Mouse (Mus musculus) A20 (cell line): ENCODE data around the gene Btg2.

Experiments
- DNase-seq: peaks from one replicate; pipeline ENCODE4 v3.0.0-alpha.2; 2011; ENCODE audit warnings: low read depth, low spot score

Gene Btg2

GRCm38 (mm10) chr1:134097956-134098725 lies 19.2 kb upstream of the Btg2 start:
- DNase-seq, result no peak

DNA sequence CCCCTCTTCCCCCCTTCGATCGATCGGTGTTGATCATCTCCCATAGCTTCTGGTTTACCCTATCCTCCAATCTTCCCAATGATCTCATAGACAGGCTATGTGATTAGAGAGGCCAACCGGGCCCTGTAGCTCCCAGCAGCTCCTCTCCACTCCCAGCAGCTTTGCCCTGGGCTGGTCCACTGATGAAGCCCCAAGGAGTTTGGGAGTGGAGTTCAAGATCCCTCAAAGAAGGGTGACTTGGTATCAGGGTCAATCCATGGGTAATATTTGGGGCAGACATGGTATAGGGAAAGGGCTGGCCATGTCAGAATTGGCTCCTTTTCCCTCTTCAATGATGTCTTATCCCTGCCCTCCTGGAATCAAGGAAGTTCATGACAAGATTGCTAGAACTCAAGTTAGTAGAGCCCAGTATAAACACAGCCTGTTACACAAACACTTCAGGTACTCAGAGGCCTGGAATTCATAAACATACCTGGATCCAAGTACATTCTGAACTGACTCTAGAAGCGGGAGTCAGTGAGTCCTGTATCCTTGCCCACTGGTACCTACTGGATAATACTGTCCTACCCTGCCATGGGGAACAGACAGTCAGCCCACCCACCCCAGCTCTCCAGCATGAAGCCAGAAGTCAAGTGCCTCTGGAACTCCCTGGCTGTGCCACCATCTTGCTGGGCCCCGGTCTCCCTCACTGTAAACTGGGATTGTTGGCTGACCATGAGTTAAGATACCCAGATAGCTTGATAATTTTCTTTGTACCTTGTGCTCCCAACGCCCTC lies 18.3 kb upstream of the Btg2 start:
- no peak for DNase-seq

DNA sequence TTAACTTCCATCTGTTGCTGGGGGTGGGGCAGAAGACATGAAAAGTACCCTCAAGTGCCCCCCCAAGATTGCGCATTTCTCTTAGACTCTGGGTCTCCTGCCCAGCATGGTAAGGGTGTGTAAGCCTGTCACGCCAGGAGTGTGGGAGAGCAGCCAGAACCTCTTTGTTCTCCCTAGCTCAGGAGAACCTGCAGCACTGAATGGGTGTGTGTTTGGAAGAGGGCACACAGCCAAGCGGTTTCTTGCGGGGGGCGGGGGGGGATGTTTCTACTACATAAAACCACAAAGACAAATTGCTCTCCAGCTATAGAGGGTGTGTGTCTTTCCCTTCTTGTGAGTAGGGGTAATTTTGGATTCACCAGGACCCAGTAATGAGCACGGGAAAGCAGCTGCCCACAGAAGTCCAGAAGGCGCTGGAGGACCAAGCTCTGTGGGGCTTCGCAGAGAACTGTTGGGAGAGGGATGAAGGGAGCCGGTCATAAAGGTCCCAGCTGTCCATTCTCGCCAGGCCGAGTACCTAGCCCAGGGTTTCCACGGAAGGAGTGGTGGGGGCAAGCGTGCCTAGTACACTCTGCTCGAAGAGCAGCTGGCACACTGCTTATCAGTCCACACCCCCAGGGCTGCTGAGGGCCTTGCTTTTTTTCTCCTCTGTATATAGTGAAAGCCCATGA lies 17.5 kb upstream of the Btg2 start:
- no peak for DNase-seq

GRCm38 (mm10) chr1:134095721-134096120 lies 16.8 kb upstream of the Btg2 start:
- DNase-seq, result no peak

DNA sequence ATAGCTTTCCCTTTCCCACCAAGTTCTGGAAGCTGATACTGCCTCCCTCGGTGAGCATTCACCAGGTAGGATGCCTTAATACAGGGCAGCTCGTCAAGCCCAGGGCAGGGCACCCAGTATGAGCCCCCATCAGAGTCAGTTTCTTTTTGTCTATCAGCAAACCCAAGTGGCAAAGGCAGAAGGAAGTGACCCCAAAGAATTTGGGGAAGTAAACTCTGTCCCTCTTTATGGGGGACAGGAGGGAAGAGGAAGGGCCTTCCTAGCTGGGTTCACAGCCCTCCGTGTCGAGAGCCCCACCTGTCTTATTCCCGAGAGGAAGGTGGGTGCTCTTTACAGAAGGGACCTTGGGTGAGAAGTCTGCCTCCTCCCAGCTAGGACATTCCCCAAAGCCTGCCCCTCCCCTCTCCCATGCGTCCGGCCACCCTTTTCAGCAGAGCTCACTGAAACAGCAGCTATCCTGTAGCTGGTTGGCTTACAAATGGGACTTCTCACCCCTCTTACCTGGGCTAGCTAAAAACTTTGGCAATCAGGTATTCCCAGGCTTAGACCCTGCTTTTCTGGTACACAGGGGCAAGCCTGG lies 16.2 kb upstream of the Btg2 start:
- peak; percentile 74 for DNase-seq

GRCm38 (mm10) chr1:134093771-134094526 lies 15.0 kb upstream of the Btg2 start:
- peak; percentile 85 for DNase-seq

- peak; percentile 95 for DNase-seq
These were observed 14.2 kb upstream of the Btg2 start for GRCm38 (mm10) chr1:134092852-134093770.

GRCm38 (mm10) chr1:134092368-134092767 lies 13.4 kb upstream of the Btg2 start:
- no peak for DNase-seq

- DNase-seq, result no peak
These were observed 12.9 kb upstream of the Btg2 start for GRCm38 (mm10) chr1:134091851-134092250.

- DNase-seq, result no peak
These were observed 10.2 kb upstream of the Btg2 start for GRCm38 (mm10) chr1:134089074-134089473.

- no peak for DNase-seq
These were observed 8.0 kb upstream of the Btg2 start for GRCm38 (mm10) chr1:134086811-134087398.

GRCm38 (mm10) chr1:134086017-134086416 lies 7.1 kb upstream of the Btg2 start:
- no peak for DNase-seq

DNA sequence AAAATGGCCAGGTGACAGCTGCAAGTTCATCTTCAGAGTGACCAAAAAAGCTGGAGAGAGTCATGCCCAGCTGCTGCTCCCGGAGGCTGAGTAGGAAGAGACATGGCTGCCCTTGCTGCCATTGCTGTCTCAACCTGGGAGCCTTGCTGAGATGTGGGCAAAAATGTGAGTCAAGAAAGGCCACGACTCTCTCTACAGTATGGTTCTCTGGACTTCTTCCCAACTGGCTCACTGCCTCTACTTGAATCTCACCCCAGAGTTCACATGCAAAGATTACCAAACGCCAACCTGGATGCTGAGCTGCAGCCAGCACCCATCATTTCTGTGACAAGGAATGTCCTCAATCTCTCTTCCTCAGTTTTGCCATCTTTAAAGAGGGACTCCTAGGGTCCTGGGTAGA lies 5.2 kb upstream of the Btg2 start:
- no peak for DNase-seq

DNA sequence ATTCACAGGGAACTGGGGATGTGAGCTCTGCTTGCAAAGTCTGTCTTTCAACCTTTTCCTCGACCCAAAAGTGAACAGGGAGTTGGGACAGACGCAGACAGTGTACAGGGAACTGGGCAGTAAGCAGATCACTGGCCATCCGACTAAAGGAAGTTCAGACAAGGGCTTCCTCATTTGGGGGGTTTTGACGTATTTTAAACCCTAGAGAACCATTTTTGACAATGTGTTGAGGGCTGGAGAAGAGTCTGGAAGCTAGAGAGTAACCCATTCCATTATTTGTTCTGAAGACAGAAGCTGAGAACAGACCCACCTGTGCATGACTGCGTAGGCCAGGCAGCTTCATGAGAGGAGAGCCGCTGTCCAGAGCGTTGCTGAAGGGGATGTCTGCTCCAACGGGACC lies 4.8 kb upstream of the Btg2 start:
- DNase-seq, result no peak

- no peak for DNase-seq
These were observed 4.1 kb upstream of the Btg2 start for GRCm38 (mm10) chr1:134082987-134083516.

DNA sequence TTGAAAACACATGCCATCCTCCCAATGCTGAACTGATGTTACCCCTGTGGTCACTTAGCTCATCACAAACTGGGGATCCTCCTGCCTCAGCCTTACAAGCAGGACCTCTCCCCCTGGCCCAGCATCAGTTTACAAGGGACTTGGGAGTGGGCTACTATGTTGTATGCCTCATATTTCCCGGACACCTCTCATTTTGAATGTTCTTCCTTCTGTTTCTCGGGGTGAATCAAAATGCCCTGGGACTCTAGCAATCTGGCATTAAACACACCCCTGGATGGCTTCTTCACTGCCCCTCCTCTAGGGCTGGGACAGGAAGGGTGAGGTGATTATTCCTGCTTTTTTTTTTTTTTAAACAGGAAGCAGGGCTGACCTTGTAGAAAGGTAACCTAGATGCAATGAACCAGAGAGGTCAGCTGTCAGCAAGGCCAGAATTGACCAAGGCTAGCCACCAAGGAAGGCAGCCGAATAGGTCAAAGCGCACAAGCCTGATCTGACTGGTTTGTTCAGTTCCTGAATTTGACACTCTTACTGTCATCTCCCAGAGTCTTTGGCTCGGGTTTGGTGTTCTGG lies 2.0 kb upstream of the Btg2 start:
- no peak for DNase-seq

GRCm38 (mm10) chr1:134080406-134080805 lies 1.5 kb upstream of the Btg2 start:
- no peak for DNase-seq

DNA sequence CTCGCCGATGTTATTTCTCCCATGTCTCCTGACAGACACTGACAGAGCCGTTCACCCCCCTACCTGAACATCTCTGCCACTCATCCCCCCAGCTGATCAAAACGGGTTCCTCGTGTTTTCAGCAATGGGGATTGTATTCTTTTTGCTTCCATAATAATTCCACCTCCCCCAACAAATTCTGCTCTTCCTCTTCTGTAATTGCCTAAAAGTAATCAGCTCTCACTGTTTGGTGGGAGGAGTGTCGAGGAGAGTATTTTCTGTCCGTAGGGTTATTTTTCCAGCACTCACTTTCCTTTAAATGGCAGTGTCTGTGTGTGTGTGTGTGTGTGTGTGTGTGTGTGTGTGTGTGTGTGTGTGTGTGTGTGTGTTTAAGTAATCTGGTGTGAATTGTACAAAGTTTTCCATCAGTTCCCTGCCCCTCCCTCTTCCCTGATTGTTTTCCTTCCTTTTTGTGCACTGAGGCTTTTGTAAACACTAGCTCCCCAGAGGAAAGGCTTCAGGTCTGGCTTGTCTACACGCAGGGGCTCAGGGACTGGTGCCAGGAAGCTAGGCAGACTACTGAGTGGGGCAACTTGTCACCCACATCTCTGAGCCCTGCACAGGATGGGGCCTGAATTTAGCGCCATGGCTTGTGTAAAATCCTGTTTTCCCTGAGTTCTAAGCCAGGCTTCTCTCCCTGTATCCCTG lies 700 bp upstream of the Btg2 start:
- DNase-seq, result peak; percentile 35
